Mouse (Mus musculus): ENCODE data around the gene Piezo1.

GRCm38 (mm10) chr8:122571153-122571552 is 20.0 kb upstream of the Piezo1 start:
- TF ChIP-seq POLR2A (IDR thresholded peaks at IDR 0.05; ENCODE audit: insufficient read length, low read depth) (no peak), E2F4 (IDR thresholded peaks at IDR 0.05; ENCODE audit: insufficient read depth) (no peak)

All from myocyte (in vitro differentiated cells).